Mouse (Mus musculus) cerebellum, postnatal 10 days (tissue): ENCODE data around the gene Top3b.
A peak's percentile ranks its signal among the peaks of the same experiment; 100 is the strongest.
"Not testable (repeated sequence)": the region's sequence is repeated elsewhere in the genome, so short reads cannot be mapped to it uniquely, and the experiment has no call there.

Source experiments
- DNase-seq, 2 experiments: peaks; one replicate each; pipeline ENCODE4 v3.0.0; 2021; ENCODE audit warnings: mixed read lengths in 2 of 2

Gene Top3b

DNA sequence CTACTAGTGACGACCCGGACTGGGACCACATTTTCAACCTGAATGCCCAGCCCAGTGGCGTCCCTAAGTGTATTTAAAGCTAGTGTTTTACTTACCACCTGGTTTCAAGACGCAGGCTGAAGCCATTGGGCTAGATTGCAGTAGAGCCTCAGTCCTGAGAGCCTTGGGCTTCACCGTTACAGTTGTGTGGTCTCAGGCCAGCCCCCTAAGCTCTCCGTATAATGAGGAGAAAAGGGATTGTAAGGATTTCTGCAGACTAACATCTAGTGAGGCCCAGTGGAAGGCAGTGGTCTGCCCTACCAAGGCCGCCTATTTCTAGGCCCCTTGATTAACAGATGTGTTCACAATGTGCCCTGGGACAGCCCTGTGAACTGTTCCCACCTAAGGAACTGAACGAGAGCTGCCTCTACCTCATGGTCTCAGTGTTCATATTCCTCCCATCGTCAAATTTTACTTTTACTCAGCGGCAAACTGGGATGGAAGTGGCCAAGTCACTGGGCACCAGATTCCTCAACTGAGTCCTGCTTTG, 26.6 kb downstream of the Top3b start:
- no peak for DNase-seq

DNA sequence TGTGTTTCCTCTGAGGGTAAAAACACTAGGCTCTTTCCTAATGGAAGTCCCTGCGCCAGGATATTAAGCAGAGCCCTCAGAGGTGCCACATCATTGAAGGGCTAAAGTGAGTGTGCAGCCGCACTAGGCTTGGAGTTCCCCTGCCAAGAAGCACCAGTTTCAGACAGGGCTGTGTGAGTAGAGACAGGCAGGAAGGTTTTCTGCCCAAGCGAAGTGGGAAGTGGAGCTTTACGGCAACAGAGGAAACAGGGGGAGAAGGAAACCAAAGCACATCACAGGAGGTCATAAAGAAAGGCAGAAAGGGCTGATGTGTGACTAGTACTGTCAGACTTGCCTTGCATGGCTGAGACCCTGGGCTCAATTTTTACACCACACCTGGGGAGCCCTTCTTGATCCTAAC, 31.8 kb downstream of the Top3b start:
- DNase-seq = no peak

DNA sequence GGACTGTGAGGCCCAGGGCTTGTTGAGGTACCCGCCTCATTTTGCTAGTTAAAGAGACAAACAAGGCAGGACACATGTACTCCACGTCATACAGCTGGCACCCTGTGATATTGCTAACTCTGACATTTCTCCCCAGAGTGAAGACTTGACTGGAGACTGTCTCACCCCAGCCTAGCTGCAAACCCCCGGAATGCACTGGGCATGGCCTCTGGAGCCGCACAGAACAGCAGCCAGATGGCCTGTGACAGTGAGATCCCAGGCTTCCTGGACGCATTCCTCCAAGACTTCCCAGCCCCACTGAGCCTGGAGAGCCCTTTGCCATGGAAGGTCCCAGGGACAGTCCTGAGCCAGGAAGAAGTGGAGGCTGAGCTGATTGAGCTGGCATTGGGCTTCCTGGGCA, 32.7 kb downstream of the Top3b start:
- no peak for DNase-seq

DNA sequence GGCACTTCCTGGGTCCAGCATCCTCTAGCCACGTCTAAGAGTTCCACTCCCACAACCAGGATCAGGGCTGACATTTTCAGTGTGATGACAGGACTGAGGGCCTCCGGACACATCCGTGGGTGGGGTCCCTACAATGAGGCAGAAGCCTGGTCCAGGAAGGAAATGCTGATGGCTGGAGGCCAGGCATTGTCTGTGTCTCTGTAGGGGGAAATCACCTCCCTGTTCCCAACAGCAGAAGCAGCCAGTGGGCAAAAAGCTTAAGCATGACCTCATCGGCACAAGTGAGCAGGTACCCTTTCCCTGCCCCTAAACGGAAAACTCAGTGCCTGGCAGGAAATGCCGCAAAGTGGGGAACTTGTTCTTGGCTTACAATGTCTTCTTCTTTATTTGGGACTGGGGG, 37.3 kb downstream of the Top3b start:
- DNase-seq = no peak

DNA sequence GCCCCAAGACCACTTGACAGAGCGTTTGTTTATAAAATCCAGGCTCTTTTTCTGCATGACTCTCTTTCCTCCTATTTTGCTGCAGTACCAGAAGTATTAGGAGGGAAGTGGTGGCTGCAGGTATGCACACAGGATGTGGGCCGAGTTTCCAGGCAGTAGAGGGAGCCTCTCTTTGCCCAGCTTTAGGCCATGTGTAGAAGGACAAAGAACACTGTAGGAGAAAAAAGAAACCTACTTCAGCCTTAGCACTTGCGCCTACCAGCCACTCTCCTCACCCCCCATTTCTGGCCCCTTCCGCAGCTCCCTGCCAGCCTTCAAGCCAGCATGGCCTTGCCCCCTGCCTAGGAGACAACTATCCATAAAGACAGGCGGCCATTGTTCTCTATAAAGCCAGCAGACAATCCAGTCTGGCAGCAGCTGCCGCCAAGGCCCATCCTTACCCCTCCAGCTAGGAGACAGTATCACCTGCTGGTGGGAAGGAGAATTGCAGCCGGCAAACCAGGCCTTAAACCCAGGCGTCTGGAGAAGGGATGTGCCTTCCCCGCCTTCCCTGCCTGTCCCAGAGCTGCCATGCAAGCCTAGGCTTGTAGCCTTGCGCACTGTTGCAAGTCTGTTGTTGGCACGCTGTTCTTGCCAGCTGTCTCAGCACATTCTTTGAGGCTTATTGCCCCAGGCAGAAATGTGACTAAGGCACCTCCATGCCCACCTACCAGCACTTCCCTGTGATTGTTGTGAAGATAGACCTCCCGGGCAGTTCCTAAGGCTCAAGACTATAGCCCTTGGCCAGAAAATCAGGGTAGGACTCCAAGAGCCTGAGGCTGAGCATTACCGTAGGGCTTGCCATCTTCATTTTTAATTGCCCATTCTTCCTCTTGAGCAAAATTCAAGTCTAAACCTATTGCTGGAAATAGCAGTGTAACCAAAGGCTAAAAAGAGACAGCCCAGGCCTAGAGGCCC, 41.4 kb downstream of the Top3b start:
- peak; percentile 90 to 91 for DNase-seq

DNA sequence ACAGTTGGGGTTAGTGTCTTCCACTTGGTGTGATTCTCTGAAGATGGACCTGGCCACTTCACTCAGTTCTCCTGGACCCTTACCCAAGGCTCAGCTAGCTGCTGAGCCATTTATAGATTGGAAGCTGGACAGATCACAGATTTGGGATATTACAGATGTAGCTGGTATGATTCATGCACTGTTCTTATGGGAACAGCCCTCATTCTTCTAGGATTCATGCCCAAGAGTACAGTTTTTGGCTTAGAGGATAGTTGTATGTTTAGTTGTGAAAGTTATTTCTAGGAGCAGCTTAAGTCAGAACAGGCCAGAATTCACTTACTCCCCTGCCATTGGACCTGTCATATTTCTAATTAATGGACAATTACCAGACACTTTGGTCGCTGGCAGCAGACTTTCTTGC, 42.9 kb downstream of the Top3b start:
- DNase-seq = no peak

DNA sequence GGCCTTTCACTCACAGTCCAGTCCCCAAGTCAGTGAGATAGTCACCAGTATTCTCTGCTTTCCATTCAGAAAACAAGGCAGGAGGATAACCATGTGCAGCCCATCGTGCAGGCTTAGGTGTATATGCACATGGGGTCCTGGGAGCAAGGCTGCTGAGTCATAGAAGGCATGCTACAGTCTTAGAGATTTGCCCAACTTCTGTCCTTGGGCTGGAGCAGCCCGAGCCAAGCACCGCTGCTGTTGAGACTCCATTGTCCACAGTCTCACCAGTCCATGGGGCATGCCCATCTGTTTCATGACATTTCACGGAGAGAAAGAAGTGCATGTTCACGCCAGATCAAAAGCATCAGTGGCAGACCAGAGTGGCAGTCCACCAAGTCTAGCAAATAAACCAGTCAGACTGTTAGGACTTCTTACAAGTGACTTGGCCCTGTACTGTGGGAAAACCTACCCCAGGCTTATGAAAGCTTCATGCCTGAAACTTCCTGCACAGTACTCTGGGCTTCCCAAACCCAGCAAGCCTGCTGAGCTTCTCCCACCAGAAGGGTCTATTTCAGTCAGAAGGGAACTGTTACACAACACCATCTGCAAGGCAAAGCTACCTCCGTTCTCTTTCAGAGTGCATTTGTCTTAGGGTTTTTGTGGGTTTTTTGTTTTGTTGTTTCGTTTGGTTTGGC, 48.0 kb downstream of the Top3b start:
- DNase-seq = no peak

DNA sequence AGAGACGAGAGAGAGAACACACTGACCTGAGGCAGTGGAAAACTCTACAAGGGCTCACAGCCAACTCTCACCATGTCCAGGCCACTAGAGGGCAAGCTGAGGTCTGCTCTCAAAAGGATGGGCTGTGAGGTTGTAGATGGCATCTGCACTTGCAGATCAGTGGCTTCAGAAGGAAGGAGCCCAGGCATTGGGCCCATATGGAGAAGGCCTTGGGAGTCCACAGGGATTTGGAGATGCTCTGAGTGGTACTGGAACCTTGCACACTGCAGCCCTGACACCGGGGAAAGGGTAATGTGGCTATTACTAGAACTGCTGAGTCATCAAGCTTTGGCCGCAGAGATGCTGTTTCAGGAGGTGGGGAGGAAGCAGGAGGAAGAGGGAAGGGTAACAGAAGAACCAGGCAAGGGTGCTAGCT, 50.5 kb downstream of the Top3b start:
- DNase-seq = peak; percentile 71 to 74

DNA sequence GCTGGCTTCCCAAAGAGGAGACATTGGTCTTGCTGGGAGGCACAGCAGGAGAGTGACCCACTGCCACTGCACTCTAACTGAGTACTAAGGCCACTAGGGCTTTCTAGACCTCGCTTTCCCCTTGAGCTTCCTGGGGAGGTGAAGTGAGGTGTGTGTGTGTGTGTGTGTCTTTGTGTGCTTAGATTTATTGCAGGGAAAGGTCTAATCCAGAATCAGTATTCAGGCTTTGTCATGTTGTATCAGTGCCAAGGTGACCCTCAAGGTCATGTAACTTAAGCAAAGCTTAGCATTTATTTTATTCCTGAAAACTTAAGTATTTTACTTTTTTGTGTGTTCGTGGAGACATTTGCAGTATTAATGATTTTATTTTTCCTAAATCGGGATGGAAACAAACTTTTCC, 53.9 kb downstream of the Top3b start:
- no peak for DNase-seq

DNA sequence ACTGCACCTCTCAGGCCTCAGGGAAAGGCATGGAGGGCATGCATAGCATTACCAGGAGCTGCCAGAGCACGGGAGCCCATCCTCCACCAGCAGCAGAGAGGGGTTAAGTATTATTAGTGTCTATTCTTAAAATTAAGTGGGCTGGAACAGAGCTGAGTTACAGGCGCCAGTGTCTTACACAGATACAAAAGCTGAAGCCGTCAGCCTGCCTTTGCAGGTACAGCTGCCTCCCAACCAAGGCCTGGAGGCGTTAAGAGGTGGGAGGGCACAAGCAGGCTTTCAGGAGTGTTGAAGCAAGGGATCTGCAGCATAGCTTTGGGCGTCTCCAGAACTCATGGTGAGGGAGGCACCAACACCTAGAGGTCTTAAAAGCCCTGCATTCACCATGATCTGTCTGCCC, 56.0 kb downstream of the Top3b start:
- no peak for DNase-seq

DNA sequence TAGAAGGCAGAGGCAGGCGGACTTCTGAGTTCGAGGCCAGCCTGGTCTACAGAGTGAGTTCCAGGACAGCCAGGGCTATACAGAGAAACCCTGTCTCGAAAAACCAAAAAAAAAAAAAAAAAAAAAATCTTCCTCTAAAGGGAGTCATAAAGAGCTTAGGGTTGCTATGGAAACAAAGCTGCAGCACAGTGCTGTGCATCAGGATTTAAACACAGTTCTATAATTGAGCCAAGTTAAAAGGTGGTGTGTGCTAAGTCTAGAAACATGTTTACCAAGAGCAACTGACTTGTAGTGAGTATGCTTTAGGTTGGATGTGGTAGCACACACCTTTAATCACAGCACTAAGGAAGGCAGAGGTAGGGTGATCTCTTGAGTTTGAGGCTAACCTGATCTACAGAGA, 58.4 kb downstream of the Top3b start:
- not testable (repeated sequence) for DNase-seq

DNA sequence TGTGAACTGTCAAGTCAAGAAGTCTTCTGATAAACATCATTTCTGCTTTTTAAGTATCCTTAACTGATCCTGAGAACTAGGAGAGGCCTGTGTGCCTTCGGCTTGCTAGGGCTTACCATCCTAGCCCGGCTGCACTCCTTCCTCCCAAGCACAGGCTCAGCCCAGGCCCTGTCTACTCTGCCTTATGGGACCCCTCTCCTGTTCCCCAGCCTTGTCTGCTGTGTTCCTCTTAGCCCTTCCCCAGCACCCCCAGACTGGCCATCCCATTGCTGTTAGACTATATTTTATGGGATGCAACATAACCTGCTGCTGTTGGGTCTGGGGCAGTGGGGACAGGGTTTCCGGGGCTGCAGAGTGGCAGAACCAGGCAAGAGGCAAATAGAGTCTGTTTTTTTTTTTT, 59.8 kb downstream of the Top3b start:
- no peak for DNase-seq

DNA sequence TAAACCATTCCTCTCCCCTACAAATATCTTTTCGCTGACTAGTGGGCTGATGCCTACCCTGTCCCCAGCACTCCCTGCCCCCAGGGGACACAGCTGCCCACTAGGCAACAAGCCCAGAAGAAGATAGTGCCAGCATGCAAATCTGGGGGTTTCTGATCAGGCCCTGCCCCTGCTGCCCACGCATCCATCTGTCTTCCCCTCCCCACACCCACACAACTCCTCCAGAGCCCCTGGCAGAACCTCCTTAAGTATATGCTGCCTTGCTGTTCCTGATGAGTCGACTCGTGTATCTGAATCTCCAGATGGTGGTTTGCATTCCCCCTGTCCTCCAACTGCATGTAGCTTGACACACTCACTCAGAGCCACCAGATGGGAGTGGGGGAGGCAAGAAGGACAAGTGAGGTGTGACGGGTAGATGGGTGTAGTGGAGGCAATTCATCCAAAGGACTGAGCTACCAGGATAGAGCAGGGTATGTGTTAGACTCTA, 60.3 kb downstream of the Top3b start:
- DNase-seq = peak; percentile 91 to 94

DNA sequence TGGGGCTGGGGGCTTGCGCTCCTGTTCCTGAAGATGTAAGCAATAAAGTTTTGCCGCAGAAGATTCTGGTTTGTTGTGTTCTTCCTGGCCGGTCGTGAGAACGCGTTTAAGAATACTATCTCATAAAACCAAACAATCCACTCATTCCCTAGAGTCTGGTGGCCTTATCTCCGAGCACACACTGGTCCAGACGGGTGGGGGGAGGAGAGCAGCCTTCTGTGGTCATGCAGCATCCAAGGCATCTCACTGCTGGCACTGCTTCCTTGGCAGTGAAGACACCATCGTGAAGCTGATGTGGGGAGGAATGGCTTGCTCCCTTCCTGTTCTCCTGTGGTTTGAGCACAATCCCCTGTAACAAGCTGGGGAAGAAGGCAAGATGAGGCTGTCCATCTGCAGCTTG, 69.0 kb downstream of the Top3b start:
- DNase-seq = no peak

DNA sequence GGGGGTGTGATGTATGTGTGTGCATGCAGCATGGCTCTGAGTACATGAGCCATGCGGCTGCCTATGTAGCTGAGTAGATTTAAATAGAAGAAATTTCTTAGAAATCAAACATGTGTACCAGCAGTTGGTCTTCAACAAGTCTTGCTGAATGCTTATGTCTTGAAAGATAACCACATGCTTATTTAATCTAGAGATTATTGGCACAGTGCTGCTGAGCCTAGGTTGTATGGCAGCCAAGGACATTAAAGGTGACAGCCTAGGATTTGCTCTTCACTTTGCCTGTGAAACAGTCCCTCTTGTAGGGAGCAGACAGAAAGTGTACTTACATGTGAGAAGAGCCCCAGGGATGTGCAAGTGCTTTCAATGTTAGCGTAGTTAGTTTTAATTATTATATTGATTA, 70.5 kb downstream of the Top3b start:
- DNase-seq = no peak
